Mouse (Mus musculus) CH12.LX (cell line): ENCODE results near the gene Gm20388. TPM values are rescaled to one million over a fixed set of nuclear protein-coding genes. Genes with fewer than 3 reads are reported as not detected.

Source experiments
- DNase-seq: peaks from one replicate; pipeline ENCODE4 v3.0.0-alpha.2; 2013; ENCODE audit errors: extremely low read depth
- H3K27ac ChIP-seq: 2 replicates; pipeline ENCODE4 v1.5.1; 2012; ENCODE audit warnings: low read depth, mild to moderate bottlenecking, control low read depth, moderate library complexity; ENCODE audit not compliant: insufficient read depth
- H3K27me3 ChIP-seq: replicated peaks from 2 replicates; pipeline ENCODE3; 2012; ENCODE audit warnings: inconsistent platforms
- H3K36me3 ChIP-seq, 2 experiments: replicated peaks in 1 of 2; 2 replicates each; pipeline versions ENCODE3 to v1.6.1; 2012; ENCODE audit warnings: inconsistent platforms in 1 of 2, low read length in 1 of 2, mild to moderate bottlenecking in 1 of 2, mixed read lengths in 1 of 2, moderate library complexity in 1 of 2; ENCODE audit not compliant: control insufficient read depth in 1 of 2, insufficient read depth in 1 of 2
- H3K4me1 ChIP-seq, 2 experiments: 2 replicates each; pipeline ENCODE4 v1.6.1; 2012; ENCODE audit warnings: inconsistent platforms in 1 of 2, moderate library complexity in 1 of 2; ENCODE audit not compliant: insufficient read depth in 2 of 2, control insufficient read depth in 1 of 2
- H3K4me2 ChIP-seq: 2 replicates; pipeline ENCODE4 v1.6.1; 2012; ENCODE audit warnings: low read depth, mild to moderate bottlenecking, control low read depth; ENCODE audit not compliant: poor library complexity, insufficient read depth, severe bottlenecking
- H3K4me3 ChIP-seq, 3 experiments: fragments of 150-350 bp in 1 of 3; sonication (generic) in 1 of 3; replicated peaks in 1 of 3; 2 replicates each; pipeline versions ENCODE3 to v1.5.1; 2011 to 2012; ENCODE audit warnings: low read depth in 2 of 3, low read length in 2 of 3, mild to moderate bottlenecking in 2 of 3, moderate library complexity in 2 of 3, control low read depth in 1 of 3, improper control_type of control experiment in 1 of 3, inconsistent platforms in 1 of 3, mixed read lengths in 1 of 3; ENCODE audit not compliant: poor library complexity in 1 of 3
- H3K79me2 ChIP-seq: replicated peaks from 2 replicates; pipeline ENCODE4 v1.6.1; 2012; ENCODE audit warnings: mild to moderate bottlenecking, moderate library complexity; ENCODE audit not compliant: control insufficient read depth, poor library complexity, insufficient read depth, severe bottlenecking; ENCODE audit errors: extremely low read depth
- H3K9ac ChIP-seq: 2 replicates; pipeline ENCODE4 v1.6.1; 2012; ENCODE audit warnings: low read depth, mild to moderate bottlenecking, control low read depth, moderate library complexity; ENCODE audit not compliant: insufficient read depth
- H3K9me3 ChIP-seq: replicated peaks from 2 replicates; pipeline ENCODE3; 2012; ENCODE audit warnings: low read length, inconsistent platforms, mixed read lengths
- E2F4 ChIP-seq: IDR thresholded peaks from 2 replicates; pipeline ENCODE4 v1.6.1; 2011; ENCODE audit warnings: low read depth, low read length, improper control_type of control experiment; ENCODE audit not compliant: insufficient replicate concordance
- ETS1 ChIP-seq: conservative IDR thresholded peaks from 2 replicates; pipeline ENCODE4 v1.6.1; 2012; ENCODE audit warnings: low read depth, mild to moderate bottlenecking, inconsistent platforms, low read length, improper control_type of control experiment, moderate library complexity
- GABPA ChIP-seq: IDR thresholded peaks from 2 replicates; pipeline ENCODE4 v1.6.1; 2012; ENCODE audit warnings: low read depth, low read length, improper control_type of control experiment, inconsistent platforms; ENCODE audit not compliant: insufficient replicate concordance
- HCFC1 ChIP-seq: IDR thresholded peaks from 2 replicates; pipeline ENCODE4 v1.6.1; 2012; ENCODE audit warnings: low read depth, mild to moderate bottlenecking, inconsistent platforms, low read length, improper control_type of control experiment
- JUN ChIP-seq: IDR thresholded peaks from 2 replicates; pipeline ENCODE4 v1.6.1; 2011; ENCODE audit warnings: low read depth, mild to moderate bottlenecking, low read length, improper control_type of control experiment, moderate library complexity; ENCODE audit not compliant: insufficient read depth
- JUND ChIP-seq: conservative IDR thresholded peaks from 2 replicates; pipeline ENCODE4 v1.6.1; 2011; ENCODE audit warnings: low read depth, low read length, improper control_type of control experiment
- MAFK ChIP-seq: IDR thresholded peaks from 2 replicates; pipeline ENCODE4 v1.6.1; 2011; ENCODE audit warnings: low read length, improper control_type of control experiment; ENCODE audit not compliant: insufficient replicate concordance
- MAX ChIP-seq: IDR thresholded peaks from 2 replicates; pipeline ENCODE4 v1.6.1; 2011; ENCODE audit warnings: low read length, improper control_type of control experiment
- MXI1 ChIP-seq: IDR thresholded peaks from 2 replicates; pipeline ENCODE4 v1.6.1; 2011; ENCODE audit warnings: mild to moderate bottlenecking, low read depth, low read length, improper control_type of control experiment
- MYC ChIP-seq: IDR thresholded peaks from 2 replicates; pipeline ENCODE4 v1.6.1; 2011; ENCODE audit warnings: low read depth, mild to moderate bottlenecking, improper control_type of control experiment, low read length
- SMC3 ChIP-seq: IDR thresholded peaks from 2 replicates; pipeline ENCODE4 v1.6.1; 2011; ENCODE audit warnings: low read depth, low read length, improper control_type of control experiment
- TBP ChIP-seq: conservative IDR thresholded peaks from 2 replicates; pipeline ENCODE4 v1.6.1; 2011; ENCODE audit warnings: low read depth, low read length, improper control_type of control experiment
- TCF12 ChIP-seq: IDR thresholded peaks from 2 replicates; pipeline ENCODE4 v1.6.1; 2014; ENCODE audit warnings: low read depth, mild to moderate bottlenecking, inconsistent platforms, low read length, improper control_type of control experiment
- USF2 ChIP-seq: conservative IDR thresholded peaks from 2 replicates; pipeline ENCODE4 v1.6.1; 2011; ENCODE audit warnings: low read depth, low read length, improper control_type of control experiment
- ZKSCAN1 ChIP-seq: IDR thresholded peaks from 2 replicates; pipeline ENCODE4 v1.6.1; 2012; ENCODE audit warnings: low read depth, inconsistent platforms, low read length, improper control_type of control experiment, borderline replicate concordance
- ZNF384 ChIP-seq: IDR thresholded peaks from 2 replicates; pipeline ENCODE4 v1.6.1; 2012; ENCODE audit warnings: low read depth, low read length, improper control_type of control experiment, inconsistent platforms
- dilution Hi-C: fragments of 300-500 bp; cut with MboI; formaldehyde crosslinking; loops from 2 replicates; pipeline ENCODE4 v1.14.3; 2020; ENCODE audit warnings: low sequenced_read_pairs; ENCODE audit not compliant: extremely low pct_unique_long_range_greater_than_20kb, extremely low pct_ligation_motif_present
- in situ Hi-C: fragments of 300-500 bp; cut with MboI; formaldehyde crosslinking; loops from 3 replicates; pipeline ENCODE4 v1.14.3; 2019; ENCODE audit warnings: low sequenced_read_pairs, low pct_ligation_motif_present, low pct_unique_long_range_greater_than_20kb, mixed read lengths
- polyA plus RNA-seq: library from polyadenylated mRNA; unstranded; fragments of >175 nt; gene quantifications from 2 replicates; pipeline ENCODE4 v1.2.1, GENCODE M21; 2012; ENCODE audit warnings: low read depth; ENCODE audit not compliant: insufficient read length
- total RNA-seq, 2 experiments: library from RNA; depleted of rRNA; stranded (reverse); fragments of 300-350 nt in 1 of 2; fragments of >200 nt in 1 of 2; gene quantifications; 2 replicates each; pipeline ENCODE4 v1.2.3; 2012 to 2014

Gene Gm20388
- total and polyA plus RNA-seq, 3 experiments = 14.8 to 26.3 (median 22.2) TPM

- Histone ChIP-seq H3K27ac (no peak overlapping the region), H3K4me2 (no peak overlapping the region), H3K27me3 (no peaks in the 10 kb centered on the region), H3K4me3 (no peak overlapping the region), H3K9ac (no peak overlapping the region), H3K4me1 (peaks cover 2 to 61% of the 10 kb centered on the region in 2 experiments; a peak in 2 of 4 replicates), H3K9me3 (no peaks in the 10 kb centered on the region), H3K36me3 (peaks cover 2 to 44% of the 10 kb centered on the region in 2 experiments), H3K79me2 (peaks cover 92% of the 10 kb centered on the region)
- TF ChIP-seq ZNF384 (no peak), JUN (no peak), TBP (no peak), ETS1 (no peak), MAX (no peak)
- dilution Hi-C loops (no loop called here), in situ Hi-C loops (no loop called here)
- DNase-seq = no peak
These were observed 3082.4 kb downstream of the Gm20388 start for GRCm38 (mm10) chr8:122993031-122993430.

GRCm38 (mm10) chr8:122993740-122994139 lies 3083.1 kb downstream of the Gm20388 start:
- in situ Hi-C loops = no loop called here
- dilution Hi-C loops = no loop called here
- TF ChIP-seq ZNF384 (no peak), MYC (no peak), E2F4 (no peak), MAX (no peak), GABPA (no peak), JUND (no peak), SMC3 (no peak), TCF12 (no peak), MXI1 (no peak), USF2 (no peak), HCFC1 (no peak), MAFK (no peak), JUN (no peak), ZKSCAN1 (no peak)
- Histone ChIP-seq H3K9me3 (no peaks in the 10 kb centered on the region), H3K4me3 (no peak overlapping the region), H3K4me2 (no peak overlapping the region), H3K9ac (no peak overlapping the region), H3K27ac (no peak overlapping the region), H3K27me3 (no peaks in the 10 kb centered on the region), H3K4me1 (peaks cover 2 to 56% of the 10 kb centered on the region in 2 experiments; a peak in 2 of 4 replicates), H3K79me2 (peaks cover 92% of the 10 kb centered on the region), H3K36me3 (peaks cover 2 to 48% of the 10 kb centered on the region in 2 experiments)
- no peak for DNase-seq
